Mouse (Mus musculus): ENCODE results near the gene Pigt.

Pigt gene

DNA sequence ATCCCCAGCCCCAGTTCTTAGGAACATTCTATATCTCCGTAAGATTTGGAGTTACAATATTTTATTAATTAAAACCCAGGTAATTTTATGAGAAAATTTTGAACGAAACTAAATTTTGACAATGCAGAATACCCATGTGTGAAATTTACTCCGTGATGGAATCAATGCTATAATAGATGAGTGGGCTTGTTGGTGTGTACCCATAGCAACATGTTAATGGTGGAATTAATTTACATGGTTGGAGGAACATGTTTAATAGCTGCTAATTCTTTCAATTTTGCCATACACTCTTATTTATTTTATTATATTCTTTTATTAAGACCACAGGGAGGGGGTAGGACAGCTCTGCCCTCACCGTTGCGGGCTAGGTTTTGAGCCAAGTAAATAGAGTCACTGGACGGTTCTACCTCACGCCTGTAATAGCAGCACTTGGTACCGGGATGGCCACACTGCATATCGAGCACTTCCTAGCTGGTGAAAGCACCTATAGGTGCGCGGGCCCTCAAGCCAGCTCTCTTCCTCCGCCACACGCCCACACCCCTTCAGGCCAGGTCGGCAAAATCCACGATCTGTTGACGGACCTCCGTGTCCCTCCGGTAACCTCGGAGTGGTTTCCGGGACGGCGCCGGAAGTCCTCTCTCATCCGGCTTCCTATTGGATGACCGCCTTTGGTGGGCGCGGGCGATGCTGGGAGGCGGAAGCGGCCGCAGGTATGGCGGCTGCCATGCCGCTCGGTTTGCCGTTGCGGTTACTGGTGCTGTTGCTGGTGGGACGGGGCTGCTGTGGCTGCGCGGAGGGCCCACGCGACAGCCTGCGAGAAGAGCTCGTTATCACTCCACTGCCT lies at the start of gene Pigt:
TSS of gene Pigt (plus strand) at position 674 of the 844 bp plus-strand sequence.
- peak; percentile 45 for DNase-seq (ENCODE audit: low read depth, low spot score)

DNA sequence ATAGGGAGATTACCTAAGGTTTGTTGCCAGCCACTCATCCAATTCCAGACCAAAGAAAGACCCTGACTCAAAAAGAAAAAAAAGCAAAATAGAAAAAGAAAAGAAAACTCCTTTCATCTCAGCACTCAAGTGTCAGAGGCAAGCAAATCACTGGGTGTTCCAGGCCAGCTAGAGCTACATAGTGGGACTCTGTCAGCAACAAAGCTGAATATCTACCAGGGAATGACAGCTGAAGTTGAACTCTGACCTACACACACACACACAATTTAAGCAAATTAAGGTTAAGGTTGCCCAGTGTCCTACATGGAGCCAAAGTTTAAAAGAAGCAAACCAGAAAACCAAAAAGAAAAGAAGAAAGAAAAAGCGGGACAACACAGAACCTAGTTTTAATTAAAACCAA lies 49.2 kb upstream of the Pigt start:
- no peak for DNase-seq (ENCODE audit: low read depth, low spot score)

DNA sequence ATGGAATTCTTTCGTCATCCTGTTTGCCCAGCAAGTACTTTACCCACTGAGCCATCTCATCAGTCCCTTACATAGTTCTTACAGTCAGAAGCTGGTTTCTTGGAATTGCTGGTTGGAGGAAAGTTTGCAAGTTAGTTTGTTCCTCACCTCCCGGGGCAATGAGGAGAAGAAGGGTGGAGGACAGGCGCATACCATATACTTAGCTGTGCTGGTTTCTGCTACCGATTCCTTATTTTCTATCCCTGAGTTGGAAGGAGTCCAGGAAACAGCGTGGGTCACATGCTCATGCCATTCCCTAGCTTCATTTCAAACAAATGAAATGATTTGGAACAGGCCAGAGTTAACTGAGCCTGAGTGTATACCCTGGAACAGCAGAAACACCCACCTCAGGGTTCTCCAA lies 48.4 kb upstream of the Pigt start:
- DNase-seq (ENCODE audit: low read depth, low spot score), result no peak

DNA sequence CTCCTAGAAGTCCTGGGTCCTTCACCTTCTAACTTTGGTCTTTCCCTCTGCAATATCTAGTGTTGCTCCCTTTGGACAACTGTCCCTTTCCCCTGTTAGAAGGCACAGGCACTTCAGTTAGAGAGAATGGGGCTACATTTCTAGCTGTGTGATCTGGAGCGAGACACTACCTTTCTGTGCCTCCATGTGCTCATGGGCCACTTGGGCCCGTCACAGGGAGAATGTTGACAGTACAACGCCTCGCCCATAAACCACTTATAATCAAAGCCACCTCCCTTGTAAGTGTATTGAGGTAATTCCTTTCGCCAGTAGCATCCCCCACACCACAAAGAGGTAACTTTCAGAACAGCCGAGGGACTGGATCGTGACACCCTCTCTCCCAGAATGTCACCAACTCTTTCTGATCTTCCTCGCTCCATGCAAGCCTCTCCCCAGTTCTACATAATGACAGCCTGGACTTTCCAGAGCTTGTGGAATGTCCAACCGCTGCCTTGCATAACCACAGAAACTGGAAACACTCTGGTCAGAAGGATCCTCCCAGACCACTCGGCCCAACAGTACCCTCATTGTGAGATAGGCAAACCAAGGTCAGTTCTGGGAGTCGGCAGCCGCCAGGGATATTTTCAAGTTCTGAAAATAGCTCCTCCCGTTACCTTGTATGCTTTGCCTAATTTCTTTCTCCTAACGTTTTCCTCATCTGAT lies 47.8 kb upstream of the Pigt start:
- DNase-seq (ENCODE audit: low read depth, low spot score), result no peak

DNA sequence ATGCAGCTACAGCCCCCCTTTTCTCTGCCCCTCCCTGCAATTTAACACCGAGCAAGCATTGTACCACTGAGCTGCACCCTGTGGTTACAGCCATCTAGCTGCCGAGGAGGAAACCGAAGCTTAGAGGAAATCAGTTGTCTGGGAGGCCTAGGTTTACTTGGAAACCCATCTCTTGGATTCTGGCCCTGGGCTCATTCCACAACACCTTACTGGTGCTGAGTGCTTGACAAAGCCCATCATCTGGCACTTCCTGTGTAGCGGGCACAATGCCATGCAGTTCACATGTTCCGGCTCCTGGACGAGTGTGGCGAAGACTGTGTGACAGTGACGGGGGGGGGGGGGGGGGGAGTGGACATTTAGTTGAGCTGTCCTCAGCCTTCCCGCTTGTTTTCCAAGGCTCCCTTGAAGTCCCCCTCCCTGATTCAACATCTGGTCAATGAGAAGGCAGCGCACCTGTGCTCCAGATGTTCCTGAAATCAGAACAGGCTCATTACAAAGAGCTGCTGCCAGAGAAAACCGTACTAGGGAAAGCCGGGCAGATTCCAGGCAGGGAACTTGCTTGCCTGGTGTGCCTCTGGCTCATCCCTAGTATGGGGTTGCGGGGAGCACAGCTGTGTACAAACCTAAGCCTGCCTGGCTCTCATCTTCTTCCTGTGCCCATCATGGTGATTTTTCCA lies 45.2 kb upstream of the Pigt start:
- DNase-seq (ENCODE audit: low read depth, low spot score), result no peak

DNA sequence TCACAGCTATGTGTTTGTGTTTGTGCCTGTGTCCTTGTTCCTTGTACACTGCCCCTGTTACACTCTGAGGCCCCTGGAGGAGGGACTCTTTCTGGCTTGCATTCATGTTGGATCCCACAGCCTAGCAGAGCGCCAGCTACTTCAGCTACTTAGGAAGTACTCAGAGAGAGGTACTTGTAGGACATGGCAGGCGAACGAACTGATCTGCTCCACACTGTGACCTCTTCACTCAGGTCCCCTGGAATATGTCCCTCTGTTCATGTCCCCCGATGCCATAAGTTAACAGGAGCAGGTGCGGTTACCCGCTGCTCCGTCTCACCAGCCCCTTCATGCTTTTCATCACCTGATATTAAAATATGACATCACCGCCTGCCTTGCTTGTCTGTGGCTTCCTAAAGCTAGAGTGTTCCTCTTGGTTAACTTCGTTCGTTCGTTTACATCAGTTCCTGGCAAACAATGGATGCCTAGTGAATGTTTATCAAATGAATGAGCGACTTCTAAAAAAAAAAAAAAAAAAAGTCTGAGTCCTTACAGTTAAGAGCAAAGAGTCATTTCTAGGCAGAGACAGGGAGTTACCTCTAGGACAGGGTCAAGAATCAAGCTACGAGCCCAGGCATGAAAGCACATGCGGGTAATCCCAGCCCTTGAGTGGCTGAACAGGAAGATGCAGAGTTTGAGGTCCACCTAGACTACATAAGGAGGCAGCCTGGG lies 44.1 kb upstream of the Pigt start:
- no peak for DNase-seq (ENCODE audit: low read depth, low spot score)

DNA sequence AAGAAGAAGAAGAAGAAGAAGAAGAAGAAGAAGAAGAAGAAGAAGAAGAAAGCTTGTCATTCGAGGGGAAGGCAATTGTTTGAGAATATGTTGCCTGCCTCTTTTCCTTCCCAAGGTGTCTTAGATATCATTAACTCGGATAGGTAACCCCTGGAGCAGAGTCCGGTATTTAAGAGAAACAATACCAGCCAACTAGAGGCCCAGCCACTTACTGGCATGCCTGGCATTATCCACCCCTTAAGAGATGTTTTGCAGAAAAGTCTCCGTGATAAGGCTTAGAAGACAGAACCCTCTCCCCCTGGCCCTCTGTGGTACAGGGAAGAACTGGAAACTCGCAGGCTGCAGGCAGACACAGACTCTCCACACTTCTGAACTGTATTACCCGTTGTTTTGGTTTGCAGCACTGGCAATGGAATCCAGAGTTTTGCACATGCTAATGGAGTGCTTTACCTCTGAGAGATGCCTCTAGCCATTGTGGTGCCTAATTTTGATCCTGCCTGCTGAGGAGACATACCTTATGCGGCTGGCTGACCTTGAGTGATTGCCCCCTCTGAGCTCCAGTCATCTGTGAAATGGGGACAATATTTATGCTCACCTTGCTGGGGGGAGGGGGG lies 43.3 kb upstream of the Pigt start:
- DNase-seq (ENCODE audit: low read depth, low spot score), result no peak

DNA sequence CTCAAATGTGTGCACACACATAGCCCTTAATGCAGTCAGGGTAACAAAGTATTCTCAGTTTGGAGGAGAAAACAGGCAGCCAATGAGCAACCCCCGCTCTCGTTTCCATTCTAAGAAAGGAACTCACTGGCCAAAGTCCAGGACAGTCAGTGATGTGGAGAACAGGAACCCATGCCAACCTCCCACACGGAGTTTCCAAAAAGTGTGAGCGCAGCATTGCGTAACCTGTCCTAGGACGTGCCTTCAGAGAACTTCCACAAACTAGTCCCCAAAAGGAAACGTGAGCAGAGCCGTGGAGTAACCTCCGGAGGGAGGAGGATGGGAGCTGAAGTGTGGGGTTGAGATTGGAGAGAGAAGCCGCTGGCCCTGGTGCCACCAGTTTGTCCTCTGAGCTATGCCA lies 42.5 kb upstream of the Pigt start:
- DNase-seq (ENCODE audit: low read depth, low spot score), result no peak

DNA sequence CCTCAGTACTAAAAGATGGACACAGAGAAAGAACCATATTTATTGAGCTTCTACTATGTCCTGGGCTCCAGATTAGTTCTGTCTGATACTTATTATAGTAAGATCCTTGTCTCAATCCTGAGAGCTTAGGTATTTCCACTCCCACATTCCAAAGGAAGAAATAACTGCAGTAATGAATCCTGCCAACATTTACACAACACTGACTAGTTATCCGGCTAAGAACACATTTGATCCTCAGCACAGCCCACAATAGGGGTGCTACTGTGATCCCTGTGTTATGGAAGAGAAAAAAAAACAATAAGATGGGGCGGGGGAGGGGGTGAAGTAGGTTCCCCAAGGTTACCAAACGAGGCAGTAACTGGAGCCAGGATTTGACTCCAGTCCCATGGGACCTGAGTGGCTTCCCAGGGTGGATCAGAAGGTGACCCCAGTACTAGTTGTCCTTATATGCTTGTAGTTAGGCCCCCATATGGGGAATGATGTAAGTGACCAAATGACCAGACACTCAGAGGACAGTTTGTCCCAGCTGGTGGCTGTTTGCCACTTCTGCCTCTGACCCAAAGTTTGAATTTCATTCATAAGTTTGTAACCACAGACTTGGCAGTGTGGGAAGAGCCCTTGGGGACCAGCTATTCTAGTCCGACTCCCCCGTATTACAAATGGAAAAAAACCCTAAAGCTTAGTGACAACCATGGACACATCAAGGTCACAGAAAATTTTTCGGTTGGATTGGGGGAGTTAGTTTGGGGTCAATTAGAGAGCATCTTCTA lies 41.7 kb upstream of the Pigt start:
- DNase-seq (ENCODE audit: low read depth, low spot score), result no peak

DNA sequence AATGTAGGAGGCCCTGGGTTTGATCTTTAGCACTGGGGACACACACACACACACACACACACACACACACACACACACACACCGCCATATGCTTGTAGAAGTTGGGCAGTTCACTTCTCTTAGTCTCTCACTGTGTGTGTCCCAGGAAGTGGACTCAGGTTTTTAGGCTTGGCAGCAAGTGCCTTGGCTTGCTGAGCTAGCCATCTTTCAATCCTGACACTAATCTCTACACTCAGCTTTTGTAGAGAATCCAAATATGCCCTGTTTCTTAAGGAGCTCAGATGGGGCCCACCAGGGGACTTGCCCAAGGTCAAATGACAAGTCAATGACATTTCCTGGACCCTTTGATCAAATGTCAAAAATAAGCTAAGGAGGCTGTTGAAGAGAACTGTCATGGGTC lies 40.9 kb upstream of the Pigt start:
- DNase-seq (ENCODE audit: low read depth, low spot score), result no peak

DNA sequence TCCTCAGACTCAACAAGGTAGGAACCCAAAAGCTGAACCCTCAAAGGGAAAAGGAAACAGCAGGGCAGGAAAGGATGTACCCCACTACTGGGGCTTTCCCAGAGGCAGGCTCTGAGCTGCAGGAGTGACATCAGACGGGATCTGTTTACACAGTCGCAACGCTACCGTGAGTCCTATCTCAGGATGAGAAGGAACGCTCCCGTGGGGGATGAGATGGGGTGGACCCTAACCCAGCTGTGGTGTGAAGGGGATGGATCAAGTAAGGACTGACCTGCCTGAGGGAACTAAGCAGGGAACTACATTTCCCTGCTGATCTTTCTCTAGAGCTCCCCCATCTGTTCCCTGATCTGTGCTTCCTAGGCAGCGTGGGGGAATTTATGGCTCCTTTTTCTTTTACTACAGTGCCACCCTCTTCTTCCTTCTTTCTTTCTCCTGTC lies 40.4 kb upstream of the Pigt start, which contains the start of gene Sys1:
TSS of gene Sys1 (plus strand) at position 101 of the 437 bp plus-strand sequence.
- no peak for DNase-seq (ENCODE audit: low read depth, low spot score)

DNA sequence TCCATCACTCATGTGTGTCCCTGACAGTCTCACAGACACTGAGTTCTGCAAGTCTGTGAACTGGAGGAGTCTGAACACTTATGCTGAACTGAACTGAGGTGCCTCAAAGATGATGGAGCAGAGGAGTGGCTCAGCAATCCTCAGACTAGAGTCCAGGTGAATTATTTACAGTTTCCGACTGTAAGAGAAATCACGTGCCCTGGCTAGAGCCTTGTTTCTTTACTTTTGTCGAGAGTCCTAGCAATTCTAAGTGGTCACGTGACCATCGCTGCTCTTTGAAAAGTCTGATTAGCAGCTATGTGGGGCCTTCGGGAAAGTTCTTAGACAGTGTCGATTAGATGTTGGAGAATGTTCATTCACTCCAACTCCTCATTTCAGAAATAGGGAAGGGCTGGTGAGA lies 39.4 kb upstream of the Pigt start:
- no peak for DNase-seq (ENCODE audit: low read depth, low spot score)

DNA sequence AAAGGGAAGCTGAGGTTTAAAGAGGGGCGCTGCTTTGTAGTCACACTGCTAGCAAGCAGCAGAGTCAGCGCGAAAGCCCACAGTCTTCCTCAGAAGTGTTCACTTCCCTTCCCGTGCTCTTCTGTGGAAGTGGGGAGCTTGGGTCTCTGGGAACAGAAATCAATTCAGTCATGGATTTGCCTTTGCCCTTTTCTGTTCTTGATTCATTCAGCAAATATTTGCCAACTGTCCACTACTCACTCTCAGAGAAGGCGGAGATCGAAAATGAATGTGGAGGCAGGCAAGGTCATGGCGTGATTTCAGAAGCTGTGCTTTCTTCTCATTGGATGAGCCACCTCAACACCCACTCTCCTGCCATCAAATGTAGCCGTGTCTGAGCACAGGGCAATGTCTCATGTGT lies 38.8 kb upstream of the Pigt start:
- no peak for DNase-seq (ENCODE audit: low read depth, low spot score)

DNA sequence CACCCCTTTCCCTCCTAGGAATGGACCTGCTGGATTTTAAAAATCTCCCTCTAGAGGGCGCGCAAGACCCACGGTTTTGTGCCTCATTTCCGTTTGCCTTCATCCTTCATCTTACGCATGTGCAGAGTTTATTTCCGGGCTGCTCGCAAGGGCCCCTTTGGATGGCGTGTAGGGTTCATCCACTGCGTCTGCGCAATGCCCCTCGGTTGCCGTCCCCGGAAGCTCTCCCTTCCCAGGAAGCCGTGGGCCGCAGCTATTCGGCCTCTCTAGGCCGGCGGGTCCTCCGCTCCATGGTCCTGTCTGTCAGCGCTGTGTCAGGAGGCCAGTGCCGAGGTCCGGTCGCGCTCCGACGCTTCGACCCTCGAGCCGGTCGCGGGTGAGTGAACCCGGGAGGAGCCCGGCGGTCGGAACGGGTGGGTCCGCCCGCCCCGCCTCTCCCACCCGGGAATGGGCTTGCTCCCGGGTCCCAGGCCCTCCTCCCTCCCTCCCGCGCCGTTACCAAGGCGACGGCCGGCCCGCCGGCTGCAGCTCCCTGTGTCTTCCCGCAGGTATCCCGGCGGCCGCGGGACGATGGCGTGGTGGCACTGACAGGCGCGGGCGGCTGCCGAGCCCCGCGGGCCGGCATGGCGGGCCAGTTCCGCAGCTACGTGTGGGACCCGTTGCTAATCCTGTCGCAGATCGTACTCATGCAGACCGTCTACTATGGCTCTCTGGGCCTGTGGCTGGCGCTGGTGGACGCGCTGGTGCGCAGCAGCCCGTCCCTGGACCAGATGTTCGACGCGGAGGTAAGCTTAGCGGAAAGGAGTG lies 36.4 kb upstream of the Pigt start, which contains the start of gene Gm20458:
TSS of gene Gm20458 (plus strand) at position 223 of the 807 bp plus-strand sequence.
- peak; percentile 93 for DNase-seq (ENCODE audit: low read depth, low spot score)

DNA sequence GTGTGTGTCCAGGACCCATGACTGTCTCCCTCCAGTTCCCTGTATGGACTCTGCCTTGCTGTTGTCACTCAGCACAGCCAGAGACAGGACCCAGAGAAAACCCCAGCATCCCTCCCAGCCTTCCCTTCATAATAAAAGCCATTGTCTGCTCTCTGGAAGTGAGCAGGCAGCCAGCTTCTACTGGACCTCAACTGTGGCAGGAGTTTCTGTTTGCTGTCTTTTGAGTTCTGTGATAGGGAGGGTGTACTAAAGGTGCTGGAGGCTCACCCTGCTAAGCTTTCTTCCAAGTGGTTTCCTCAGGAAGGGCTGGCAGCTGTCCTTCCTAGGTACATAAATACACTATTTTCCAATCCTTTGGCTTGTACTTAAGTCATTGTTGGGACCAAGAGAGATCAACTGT lies 32.2 kb upstream of the Pigt start:
- DNase-seq (ENCODE audit: low read depth, low spot score), result no peak

DNA sequence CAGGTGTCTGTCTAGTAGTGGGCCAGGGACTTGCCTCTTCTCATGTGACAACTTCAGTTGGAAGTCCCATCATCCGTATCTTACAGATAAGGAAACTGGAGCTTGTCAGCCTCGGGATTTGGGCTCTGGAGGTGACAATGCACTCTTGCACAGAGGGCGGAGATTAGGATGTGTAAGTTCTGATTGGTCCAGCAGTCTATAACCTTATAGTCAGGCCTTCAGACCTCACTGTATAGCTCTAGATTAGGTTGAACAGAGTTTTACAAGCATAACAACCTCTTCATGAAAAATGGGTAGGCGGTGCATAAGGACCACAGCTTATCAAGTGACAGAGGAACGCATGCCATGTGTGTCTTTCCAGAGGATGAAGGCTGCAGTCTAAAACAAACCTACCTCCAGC lies 30.5 kb upstream of the Pigt start:
- no peak for DNase-seq (ENCODE audit: low read depth, low spot score)

DNA sequence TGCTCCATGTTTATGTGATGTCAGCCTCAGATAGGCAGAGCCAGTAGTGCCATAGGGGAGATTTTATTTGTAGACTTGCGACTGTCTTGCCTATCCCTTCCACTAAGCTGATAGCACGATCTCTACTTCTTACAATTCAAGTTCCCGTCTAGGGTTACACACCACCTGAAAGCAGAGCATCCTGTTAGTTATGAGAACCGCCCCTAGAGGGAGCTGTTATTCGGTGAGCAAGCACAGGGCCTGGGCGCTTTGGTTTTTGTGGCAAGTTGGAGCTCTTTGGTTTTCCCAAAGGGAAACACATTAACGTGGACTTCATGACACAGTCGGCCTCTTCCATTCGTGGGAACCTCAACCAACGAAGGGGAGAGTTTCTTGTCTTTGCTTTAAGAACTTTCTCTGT lies 27.1 kb upstream of the Pigt start:
- DNase-seq (ENCODE audit: low read depth, low spot score), result peak; percentile 65

DNA sequence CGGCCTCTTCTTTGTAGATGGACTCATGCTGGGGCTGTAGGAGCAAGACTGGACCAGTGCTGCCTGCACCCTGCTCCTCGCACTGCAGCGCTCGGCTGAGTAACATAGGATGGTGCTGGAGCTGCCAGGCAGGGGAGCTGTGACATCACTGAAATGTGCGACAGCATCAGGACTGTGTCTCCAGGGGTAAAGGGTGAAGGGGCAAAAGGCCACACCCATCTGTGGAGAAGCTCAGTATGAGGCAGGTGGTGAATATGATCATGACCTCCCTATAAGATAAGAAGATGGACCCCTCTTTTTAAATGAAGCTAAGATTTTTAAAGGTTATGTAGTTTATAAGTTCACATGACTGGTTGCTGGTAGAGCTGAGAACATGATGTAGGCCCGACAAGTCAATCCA lies 23.7 kb upstream of the Pigt start, which contains the start of gene Trp53tg5:
TSS of gene Trp53tg5 (minus strand) at position 101 of the 400 bp plus-strand sequence.
- DNase-seq (ENCODE audit: low read depth, low spot score), result no peak

DNA sequence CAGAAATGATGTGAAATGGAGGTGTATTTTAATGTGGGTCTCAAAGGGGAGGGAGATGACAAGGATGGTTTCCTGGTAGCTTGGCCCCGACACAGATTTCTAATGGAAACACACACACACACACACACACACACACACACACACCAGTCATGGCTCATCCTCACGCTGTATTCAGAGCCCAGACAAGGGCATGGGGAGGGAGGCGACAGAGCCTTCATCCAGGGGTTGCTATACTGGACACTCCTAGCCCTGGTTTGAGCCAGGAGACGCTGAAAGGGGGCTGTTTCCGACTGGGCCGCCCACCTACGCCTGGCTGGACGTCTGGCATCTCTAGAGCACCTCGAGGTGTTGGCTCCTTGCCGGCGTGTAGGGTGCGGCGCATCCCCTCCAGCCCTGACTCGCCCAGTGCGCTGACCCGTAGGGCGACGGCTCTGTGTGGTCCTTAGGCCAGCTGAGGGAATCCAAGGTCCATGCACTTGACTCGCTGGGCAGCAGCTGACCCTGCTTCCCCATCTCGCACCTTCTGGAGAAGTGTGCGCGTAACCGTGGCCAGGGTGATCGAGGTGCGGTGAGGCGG lies 11.6 kb upstream of the Pigt start, which contains the start of gene Dbndd2:
TSS of gene Dbndd2 (plus strand) at position 426 of the 577 bp plus-strand sequence.
- DNase-seq (ENCODE audit: low read depth, low spot score), result no peak
